Mouse (Mus musculus): ENCODE data around the gene St6gal1.

GRCm38 (mm10) chr16:23177856-23178255 lies 46.7 kb upstream of the St6gal1 start:
- TF ChIP-seq CTCF (IDR thresholded peaks at IDR 0.05; ENCODE audit: low read depth) = no peak
- no peak for TF ChIP-seq EP300 (optimal IDR thresholded peaks at IDR 0.05)

Data from stomach, postnatal 0 days (tissue).